Mouse (Mus musculus): ENCODE results near the gene Pxdc1. TPM values are rescaled to one million over a fixed set of nuclear protein-coding genes. Genes with fewer than 3 reads are reported as not detected.

Gene Pxdc1
- total RNA-seq, 2 experiments from 2014 or later: not detected

DNA sequence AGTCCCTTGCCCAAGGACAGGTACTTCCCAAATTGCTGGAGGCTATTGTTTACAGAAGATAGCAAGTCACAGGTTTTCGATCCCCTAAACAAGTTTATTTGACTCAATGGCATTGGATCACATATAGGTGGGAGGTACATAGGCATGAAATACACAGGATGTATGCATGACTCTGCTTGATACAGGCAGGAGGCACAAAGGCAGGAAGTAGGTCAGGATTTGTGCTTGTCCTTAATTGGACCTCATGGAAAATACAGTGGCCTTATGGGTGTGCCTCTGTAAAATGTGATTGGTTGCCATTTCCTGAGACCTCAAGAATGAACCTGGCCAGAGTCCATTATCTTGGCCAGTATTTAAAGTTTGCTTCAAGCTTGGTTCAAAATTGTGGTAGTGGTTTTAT, 48.9 kb downstream of the Pxdc1 start:
- no peak for ATAC-seq (replicated peaks; ENCODE audit: poor library complexity, severe bottlenecking)

DNA sequence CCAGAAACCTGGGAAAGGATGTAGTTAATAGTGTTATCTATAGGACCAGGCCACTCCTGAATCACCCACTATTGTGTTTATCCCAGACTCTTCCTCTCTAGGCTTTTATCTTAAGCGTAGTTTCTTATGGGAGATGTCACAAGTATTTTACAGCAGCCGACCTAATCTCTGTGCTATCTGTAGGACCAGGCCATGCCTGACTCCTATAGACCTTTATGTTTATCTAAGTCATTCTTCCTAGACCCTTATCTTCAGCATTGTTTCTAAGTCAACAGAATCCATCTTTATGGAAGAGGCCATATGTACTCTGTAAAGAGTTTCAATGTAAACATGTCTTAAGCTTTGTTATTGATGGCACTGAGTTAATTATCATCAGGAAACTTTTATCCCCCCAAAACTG, 50.5 kb downstream of the Pxdc1 start:
- ATAC-seq (replicated peaks; ENCODE audit: poor library complexity, severe bottlenecking): no peak

DNA sequence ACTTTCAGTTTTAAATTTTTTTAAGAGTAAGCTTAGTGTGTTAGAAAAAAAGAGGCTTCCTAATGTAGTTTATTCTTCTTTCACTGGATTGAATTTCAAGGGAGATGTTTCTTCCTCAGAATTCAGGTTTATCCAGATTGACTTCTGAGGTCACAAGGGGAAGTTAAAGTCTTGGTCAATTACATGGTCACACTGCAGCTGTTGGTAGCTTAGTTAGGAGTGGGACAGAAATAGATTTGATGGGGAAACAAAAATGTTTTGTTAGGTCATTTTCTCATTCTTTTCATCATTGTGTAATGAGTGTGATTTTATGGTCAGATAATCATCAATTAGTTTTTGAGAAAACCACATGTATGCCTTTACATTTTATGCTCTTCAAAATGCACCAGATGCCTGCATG, 56.5 kb downstream of the Pxdc1 start:
- no peak for ATAC-seq (replicated peaks; ENCODE audit: poor library complexity, severe bottlenecking)

Other genes with a start within 250 kb of the Pxdc1 start
- gene Fam50b, start 81.4 kb upstream of the Pxdc1 start, total RNA-seq (2014; fragmentation: Nextera tagmentation): not detected in 2 replicates
- not detected in 2 replicates for gene Fam50b, start 81.4 kb upstream of the Pxdc1 start, total RNA-seq (2017)
- 124 and 139 TPM in 2 replicates for gene Prpf4b, start 221.8 kb upstream of the Pxdc1 start, total RNA-seq (2014; fragmentation: Nextera tagmentation)
- gene Prpf4b, start 221.8 kb upstream of the Pxdc1 start, total RNA-seq (2017): 129 and 142 TPM in 2 replicates

All from granulocyte monocyte progenitor cell, adult 5-6 weeks (primary cell).